Mouse (Mus musculus) intestine, embryonic 16.5 days (tissue): ENCODE data around the gene Creg1. TPM values are rescaled to one million over a fixed set of nuclear protein-coding genes. Genes with fewer than 3 reads are reported as not detected.

ENCODE experiments used
- ATAC-seq: fragments of 200-750 bp; cut with Nextera tagmentation; 2 replicates; pipeline ENCODE4 v1.8.0; 2017; ENCODE audit warnings: moderate TSS enrichment, moderate library complexity
- H3K27ac ChIP-seq: fragments of 300-500 bp; sonication (generic); 2 replicates; pipeline ENCODE4 v1.5.1; 2014; ENCODE audit warnings: mild to moderate bottlenecking, low read length
- H3K27me3 ChIP-seq: fragments of 300-500 bp; sonication (generic); replicated peaks from 2 replicates; pipeline ENCODE4 v1.6.1; 2014; ENCODE audit warnings: low read length, control low read depth, mixed read lengths; ENCODE audit not compliant: control insufficient read depth, insufficient read depth
- H3K36me3 ChIP-seq: fragments of 300-500 bp; sonication (generic); 2 replicates; pipeline ENCODE4 v1.6.1; 2014; ENCODE audit warnings: low read length, control low read depth; ENCODE audit not compliant: control insufficient read depth, insufficient read depth
- H3K4me1 ChIP-seq: fragments of 300-500 bp; sonication (generic); 2 replicates; pipeline ENCODE4 v1.6.1; 2014; ENCODE audit warnings: low read length, control low read depth, mixed read lengths; ENCODE audit not compliant: control insufficient read depth, insufficient read depth
- H3K4me2 ChIP-seq: fragments of 300-500 bp; sonication (generic); 2 replicates; pipeline ENCODE4 v1.6.1; 2014; ENCODE audit warnings: low read depth, low read length, control low read depth
- H3K4me3 ChIP-seq: fragments of 300-500 bp; sonication (generic); 2 replicates; pipeline ENCODE4 v1.5.1; 2014; ENCODE audit warnings: mild to moderate bottlenecking, low read length
- H3K9ac ChIP-seq: fragments of 300-500 bp; sonication (generic); 2 replicates; pipeline ENCODE4 v1.6.1; 2014; ENCODE audit warnings: low read depth, low read length
- H3K9me3 ChIP-seq: fragments of 300-500 bp; sonication (generic); 2 replicates; pipeline ENCODE4 v1.6.1; 2016; ENCODE audit warnings: low read length, control low read depth; ENCODE audit not compliant: control insufficient read depth
- WGBS: fragments of 180-500 bp; shearing (Covaris S2); extraction: QIAGEN DNeasy Blood & Tissue Kit; methylation state at CpG from one replicate; pipeline ENCODE4 v1.1.7; 2014; 5-methylcytosine and 5-hydroxymethylcytosine counted together
- polyA plus RNA-seq: library from polyadenylated mRNA; unstranded; fragments of >200 nt; fragmentation: Nextera tagmentation; extraction: Ambion mirVana; gene quantifications from 2 replicates; pipeline ENCODE4 v1.2.1, GENCODE M21; 2015

The Creg1 gene
- polyA plus RNA-seq, 1 experiment from 2014 or later = 122 TPM

- no peak overlapping the region for H3K4me2 ChIP-seq
- no peak overlapping the region for H3K4me3 ChIP-seq
- H3K9ac ChIP-seq = no peak overlapping the region
- no peaks in the 10 kb centered on the region for H3K36me3 ChIP-seq
- H3K4me1 ChIP-seq = peaks cover 12% of the 10 kb centered on the region
- no peaks in the 10 kb centered on the region for H3K27me3 ChIP-seq
- no peak overlapping the region for H3K27ac ChIP-seq
- 43% methylated on average over 1 of the region's 1 CpGs for WGBS
- no peak for ATAC-seq
- no peaks in the 10 kb centered on the region for H3K9me3 ChIP-seq
Measured at GRCm38 (mm10) chr1:165726986-165727385, 36.6 kb upstream of the Creg1 start.

GRCm38 (mm10) chr1:165728057-165728639 is 35.4 kb upstream of the Creg1 start:
- Histone ChIP-seq H3K27ac (no peak overlapping the region), H3K4me3 (no peak overlapping the region), H3K4me1 (peaks cover 12% of the 10 kb centered on the region), H3K27me3 (no peaks in the 10 kb centered on the region), H3K36me3 (no peaks in the 10 kb centered on the region), H3K9me3 (no peaks in the 10 kb centered on the region), H3K4me2 (no peak overlapping the region), H3K9ac (no peak overlapping the region)
- ATAC-seq = no peak
- WGBS = 85% methylated on average over 3 of the region's 3 CpGs

- H3K4me1 ChIP-seq = peaks cover 4% of the 10 kb centered on the region; the same call in 1 of the 2 replicates
- no peaks in the 10 kb centered on the region for H3K9me3 ChIP-seq
- H3K4me2 ChIP-seq = no peak overlapping the region
- WGBS = 32% methylated on average over 1 of the region's 1 CpGs
- H3K4me3 ChIP-seq = no peak overlapping the region
- H3K9ac ChIP-seq = no peak overlapping the region
- no peak overlapping the region for H3K27ac ChIP-seq
- ATAC-seq = no peak
- H3K27me3 ChIP-seq = no peaks in the 10 kb centered on the region
- H3K36me3 ChIP-seq = no peaks in the 10 kb centered on the region
Measured at GRCm38 (mm10) chr1:165730129-165730528, 33.4 kb upstream of the Creg1 start.

GRCm38 (mm10) chr1:165731553-165731952 is 32.0 kb upstream of the Creg1 start:
- Histone ChIP-seq H3K9ac (no peak overlapping the region), H3K27me3 (no peaks in the 10 kb centered on the region), H3K4me1 (peaks cover 7% of the 10 kb centered on the region), H3K4me2 (no peak overlapping the region), H3K36me3 (no peaks in the 10 kb centered on the region), H3K27ac (no peak overlapping the region), H3K4me3 (no peak overlapping the region), H3K9me3 (no peaks in the 10 kb centered on the region)
- ATAC-seq = no peak
- WGBS = 65% methylated on average over 6 of the region's 6 CpGs

GRCm38 (mm10) chr1:165734840-165735239 is 28.7 kb upstream of the Creg1 start:
- no peaks in the 10 kb centered on the region for H3K27me3 ChIP-seq
- no peaks in the 10 kb centered on the region for H3K9me3 ChIP-seq
- WGBS = 93% methylated on average over 2 of the region's 2 CpGs
- no peak overlapping the region for H3K9ac ChIP-seq
- H3K4me1 ChIP-seq = peaks cover 3% of the 10 kb centered on the region; the same call in 1 of the 2 replicates
- no peaks in the 10 kb centered on the region for H3K36me3 ChIP-seq
- no peak for ATAC-seq
- H3K4me3 ChIP-seq = no peak overlapping the region
- H3K27ac ChIP-seq = no peak overlapping the region
- H3K4me2 ChIP-seq = no peak overlapping the region

GRCm38 (mm10) chr1:165735826-165736818 is 27.4 kb upstream of the Creg1 start:
- Histone ChIP-seq H3K27ac (no peak overlapping the region), H3K27me3 (no peaks in the 10 kb centered on the region), H3K9me3 (no peaks in the 10 kb centered on the region), H3K4me2 (no peak overlapping the region), H3K4me1 (peaks cover 3% of the 10 kb centered on the region; the same call in 1 of the 2 replicates), H3K4me3 (no peak overlapping the region), H3K9ac (no peak overlapping the region), H3K36me3 (no peaks in the 10 kb centered on the region)
- WGBS = 27% methylated on average over 20 of the region's 20 CpGs
- peak; percentile 85 for ATAC-seq

- no peak overlapping the region for H3K27ac ChIP-seq
- 47% methylated on average over 5 of the region's 5 CpGs for WGBS
- ATAC-seq = no peak
Measured at GRCm38 (mm10) chr1:165737451-165737850, 26.1 kb upstream of the Creg1 start.

GRCm38 (mm10) chr1:165737867-165738266 is 25.7 kb upstream of the Creg1 start:
- Histone ChIP-seq H3K36me3 (no peaks in the 10 kb centered on the region), H3K27me3 (no peaks in the 10 kb centered on the region), H3K4me2 (no peak overlapping the region), H3K9ac (no peak overlapping the region), H3K9me3 (no peaks in the 10 kb centered on the region), H3K4me1 (peaks cover 3% of the 10 kb centered on the region; the same call in 1 of the 2 replicates), H3K27ac (no peak overlapping the region), H3K4me3 (no peak overlapping the region)
- WGBS = 66% methylated on average over 3 of the region's 3 CpGs
- ATAC-seq = no peak

More at GRCm38 (mm10) chr1:165737451-165737850, 26.1 kb upstream of the Creg1 start:
- no peak overlapping the region for H3K4me3 ChIP-seq
- no peaks in the 10 kb centered on the region for H3K36me3 ChIP-seq
- peaks cover 3% of the 10 kb centered on the region; the same call in 1 of the 2 replicates for H3K4me1 ChIP-seq
- H3K9ac ChIP-seq = no peak overlapping the region
- no peaks in the 10 kb centered on the region for H3K9me3 ChIP-seq
- H3K4me2 ChIP-seq = no peak overlapping the region
- no peaks in the 10 kb centered on the region for H3K27me3 ChIP-seq

GRCm38 (mm10) chr1:165738985-165739384 is 24.6 kb upstream of the Creg1 start:
- H3K4me3 ChIP-seq = no peak overlapping the region
- no peak overlapping the region for H3K4me2 ChIP-seq
- H3K36me3 ChIP-seq = no peaks in the 10 kb centered on the region
- no peaks in the 10 kb centered on the region for H3K27me3 ChIP-seq
- no peak overlapping the region for H3K27ac ChIP-seq
- no peaks in the 10 kb centered on the region for H3K9me3 ChIP-seq
- 65% methylated on average over 1 of the region's 1 CpGs for WGBS
- H3K4me1 ChIP-seq = peaks cover 3% of the 10 kb centered on the region; the same call in 1 of the 2 replicates
- H3K9ac ChIP-seq = no peak overlapping the region
- ATAC-seq = no peak
